Mouse (Mus musculus) megakaryocyte, adult 5-6 weeks (primary cell): ENCODE measurements around the gene Tprgl. TPM values are rescaled to one million over a fixed set of nuclear protein-coding genes. Genes with fewer than 3 reads are reported as not detected.

Source experiments
- ATAC-seq: 2 replicates; pipeline ENCODE4 v1.8.0; 2016; ENCODE audit warnings: mild to moderate bottlenecking, inconsistent platforms; ENCODE audit not compliant: poor library complexity, severe bottlenecking
- total RNA-seq, 2 experiments: library from RNA; stranded (forward) in 1 of 2; stranded (reverse) in 1 of 2; fragments of 153-499, 151-499 nt in 1 of 2; fragments of 221-1000, 200-1000 nt in 1 of 2; gene quantifications; 2 replicates each; pipeline versions ENCODE4 v1.2.3 to v1.2.4; 2015 to 2017

Gene Tprgl
- total RNA-seq, 2 experiments from 2014 or later: 57.3 to 90.9 TPM

- ATAC-seq: no peak
These were observed 38.1 kb downstream of the Tprgl start for GRCm38 (mm10) chr4:154122374-154122773.

- ATAC-seq: peak; percentile 40; the same call in 1 of the 2 replicates
These were observed 38.7 kb downstream of the Tprgl start for GRCm38 (mm10) chr4:154121800-154122199.

GRCm38 (mm10) chr4:154119208-154119607 lies 41.3 kb downstream of the Tprgl start:
- no peak for ATAC-seq

- no peak for ATAC-seq
These were observed 41.7 kb downstream of the Tprgl start for GRCm38 (mm10) chr4:154118782-154119181.

- ATAC-seq: no peak
These were observed 44.0 kb downstream of the Tprgl start for GRCm38 (mm10) chr4:154116421-154116820.

- no peak for ATAC-seq
These were observed 50.6 kb downstream of the Tprgl start for GRCm38 (mm10) chr4:154109850-154110243.

GRCm38 (mm10) chr4:154109216-154109849 lies 51.1 kb downstream of the Tprgl start:
- no peak for ATAC-seq

Other genes with a start within 250 kb of the Tprgl start
- gene A430005L14Rik, start 203.4 kb downstream of the Tprgl start, total RNA-seq (2015): 38.8 and 52.5 TPM in 2 replicates
- 35.3 and 35.9 TPM in 2 replicates for gene A430005L14Rik, start 203.4 kb downstream of the Tprgl start, total RNA-seq (2017)
- gene Dffb, start 185.5 kb downstream of the Tprgl start, total RNA-seq (2015): 6.7 and 8.4 TPM in 2 replicates
- 8.6 and 13.8 TPM in 2 replicates for gene Dffb, start 185.5 kb downstream of the Tprgl start, total RNA-seq (2017)
- gene Cep104, start 185.5 kb downstream of the Tprgl start, total RNA-seq (2015): 4.0 and 4.3 TPM in 2 replicates
- gene Cep104, start 185.5 kb downstream of the Tprgl start, total RNA-seq (2017): 4.3 and 5.3 TPM in 2 replicates
- gene Lrrc47, start 148.9 kb downstream of the Tprgl start, total RNA-seq (2015): 7.0 and 11.4 TPM in 2 replicates
- 11.3 and 21.1 TPM in 2 replicates for gene Lrrc47, start 148.9 kb downstream of the Tprgl start, total RNA-seq (2017)
- 0.62 and 1.9 TPM in 2 replicates for gene Smim1, start 134.4 kb downstream of the Tprgl start, total RNA-seq (2015)
- 0.26 and 1.3 TPM in 2 replicates for gene Smim1, start 134.4 kb downstream of the Tprgl start, total RNA-seq (2017)
- not detected in 2 replicates for gene Ccdc27, start 118.0 kb downstream of the Tprgl start, total RNA-seq (2015)
- not detected in 2 replicates for gene Ccdc27, start 118.0 kb downstream of the Tprgl start, total RNA-seq (2017)
- not detected in 2 replicates for gene Trp73, start 20.5 kb downstream of the Tprgl start, total RNA-seq (2015)
- not detected in 2 replicates for gene Trp73, start 20.5 kb downstream of the Tprgl start, total RNA-seq (2017)
- 9.6 and 9.8 TPM in 2 replicates for gene Wrap73, start 18.3 kb downstream of the Tprgl start, total RNA-seq (2015)
- gene Wrap73, start 18.3 kb downstream of the Tprgl start, total RNA-seq (2017): 3.6 and 5.3 TPM in 2 replicates
- gene Megf6, start 10.1 kb upstream of the Tprgl start, total RNA-seq (2015): not detected in 2 replicates
- gene Megf6, start 10.1 kb upstream of the Tprgl start, total RNA-seq (2017): 0.04 TPM in 1 of 2 replicates, not detected in the other
- not detected in 2 replicates for gene Arhgef16, start 141.0 kb upstream of the Tprgl start, total RNA-seq (2015)
- not detected in 2 replicates for gene Arhgef16, start 141.0 kb upstream of the Tprgl start, total RNA-seq (2017)
- not detected in 2 replicates for gene B230104I21Rik, start 175.5 kb upstream of the Tprgl start, total RNA-seq (2015)
- gene B230104I21Rik, start 175.5 kb upstream of the Tprgl start, total RNA-seq (2017): not detected in 2 replicates